Mouse (Mus musculus): Measurements from ENCODE around the gene Mtcl1. TPM values are rescaled to one million over a fixed set of nuclear protein-coding genes. Genes with fewer than 3 reads are reported as not detected.

Mtcl1 gene
- total RNA-seq, 2 experiments from 2014 or later: 103 to 122 TPM

DNA sequence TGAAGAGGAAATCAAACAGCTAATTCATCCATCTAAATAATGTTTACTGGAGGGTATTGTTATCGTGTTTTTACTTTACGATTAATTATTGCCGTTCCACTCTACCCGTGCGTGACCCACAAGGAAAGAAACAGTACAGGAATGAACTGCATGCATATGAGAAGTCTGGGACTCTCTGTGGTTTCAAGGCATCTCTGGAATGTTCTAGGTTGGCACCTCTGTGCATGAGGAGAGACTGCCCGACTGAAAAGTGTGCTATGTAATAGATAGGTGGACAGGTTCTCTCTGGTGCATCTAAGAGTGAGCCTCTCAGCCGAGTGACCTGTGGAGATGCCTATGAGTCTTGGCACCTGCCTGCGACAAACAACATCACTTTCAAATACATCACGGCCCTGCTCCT lies 78.7 kb downstream of the Mtcl1 start:
- intact Hi-C loops (cut with DNase I): no loop called here
- no peak for TF ChIP-seq CTCF (IDR thresholded peaks at IDR 0.05)
- no peak overlapping the region for H3K27ac ChIP-seq
- DNase-seq (ENCODE audit: extremely low spot score in 1 of 2, low spot score in 2 of 2): no peak
- H3K4me3 ChIP-seq: no peak overlapping the region

DNA sequence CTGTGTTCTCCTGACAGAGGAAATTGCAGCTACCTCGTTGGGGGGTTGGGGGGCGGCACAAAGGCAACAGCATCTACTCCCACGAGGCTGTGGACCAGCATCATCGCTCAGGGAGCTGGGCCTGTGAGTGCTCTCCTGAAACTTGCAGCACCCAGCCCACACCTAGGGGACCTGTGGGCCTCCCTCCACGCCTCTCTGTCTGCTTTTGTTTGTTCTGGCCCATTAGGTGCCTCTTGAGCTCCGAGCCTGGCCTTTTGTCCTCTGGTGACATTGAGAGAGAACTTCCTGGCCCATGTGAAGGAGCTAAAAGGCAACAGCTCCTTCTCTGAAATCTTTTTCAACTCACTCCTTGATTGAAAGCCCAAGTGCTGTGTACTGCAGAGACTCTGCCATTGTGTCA lies 79.8 kb downstream of the Mtcl1 start:
- no peak overlapping the region; the same call in 1 of the 2 replicates for H3K27ac ChIP-seq
- no peak for DNase-seq (ENCODE audit: extremely low spot score in 1 of 2, low spot score in 2 of 2)
- no peak for TF ChIP-seq CTCF (IDR thresholded peaks at IDR 0.05)
- intact Hi-C loops (cut with DNase I): no loop called here
- H3K4me3 ChIP-seq: no peak overlapping the region

DNA sequence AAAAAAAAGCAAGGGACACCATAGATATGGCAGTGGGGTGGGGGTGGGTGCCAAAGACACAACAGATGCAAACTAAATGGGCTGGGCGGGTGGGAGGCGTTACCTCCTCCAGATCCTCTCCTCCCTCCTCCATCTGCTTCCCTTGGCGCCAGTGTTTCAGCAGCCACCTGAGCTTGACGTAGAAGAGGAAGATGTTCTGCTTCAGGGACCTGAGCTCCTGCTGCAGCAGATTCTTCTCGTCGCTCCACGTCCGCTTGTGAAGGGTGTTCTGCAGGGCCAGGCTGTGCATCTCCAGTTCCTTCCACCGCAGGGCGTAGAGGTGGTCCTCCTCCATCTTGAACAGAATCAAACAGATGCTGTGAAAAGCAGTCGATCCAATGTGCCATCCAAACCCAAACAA lies 81.4 kb downstream of the Mtcl1 start:
- Histone ChIP-seq H3K4me3 (no peak overlapping the region), H3K27ac (peak overlapping the region; percentile 78)
- intact Hi-C loops (cut with DNase I): no loop called here
- DNase-seq (ENCODE audit: extremely low spot score in 1 of 2, low spot score in 2 of 2): peak in 1 of 2 experiments; percentile 47
- TF ChIP-seq CTCF (IDR thresholded peaks at IDR 0.05): no peak

DNA sequence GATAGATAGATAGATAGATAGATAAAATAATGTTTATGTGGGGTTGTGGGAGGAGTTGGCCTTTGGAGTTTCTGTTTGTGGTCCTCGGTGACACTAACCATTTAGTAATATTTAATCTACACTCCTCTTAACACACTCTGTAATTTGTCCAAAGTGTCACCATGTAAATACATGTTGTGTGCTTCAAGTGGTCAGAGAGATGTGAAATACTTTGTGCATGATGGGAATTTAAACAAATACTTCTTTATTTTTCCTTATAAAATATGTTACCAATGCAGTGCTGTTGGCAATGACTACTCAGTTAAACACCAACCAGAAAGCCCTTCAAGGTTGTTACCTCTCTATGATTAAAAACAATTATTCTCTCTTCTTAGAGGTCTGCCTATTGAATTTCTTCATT lies 83.9 kb downstream of the Mtcl1 start:
- no peak for DNase-seq (ENCODE audit: extremely low spot score in 1 of 2, low spot score in 2 of 2)
- Histone ChIP-seq H3K4me3 (no peak overlapping the region), H3K27ac (no peak overlapping the region; the same call in none of the 2 replicates)
- no peak for TF ChIP-seq CTCF (IDR thresholded peaks at IDR 0.05)
- intact Hi-C loops (cut with DNase I): loop anchor here (2.0 kb wide), 1 partner anchor 83 kb away; the partner anchor contains the start of gene Mtcl1

DNA sequence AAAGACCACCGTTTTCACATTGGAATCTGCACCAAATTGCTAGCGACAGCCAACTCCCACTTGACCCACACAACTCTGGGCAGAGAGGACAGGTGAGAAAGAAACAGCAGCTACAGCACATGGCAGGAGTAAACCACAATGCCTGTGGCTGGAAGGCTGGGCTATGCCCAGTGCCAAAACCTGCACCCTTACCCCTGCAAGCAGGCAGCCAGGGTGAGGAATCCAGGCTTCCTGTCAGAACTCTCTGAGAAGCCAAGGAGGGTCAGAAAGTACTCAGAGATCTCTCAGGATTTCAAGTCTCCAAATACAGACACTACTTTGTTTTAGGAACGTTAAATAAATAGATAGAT lies 84.3 kb downstream of the Mtcl1 start:
- H3K27ac ChIP-seq: peak overlapping the region; percentile 69; the same call in 1 of the 2 replicates
- no peak overlapping the region for H3K4me3 ChIP-seq
- TF ChIP-seq CTCF (IDR thresholded peaks at IDR 0.05): no peak
- DNase-seq (ENCODE audit: extremely low spot score in 1 of 2, low spot score in 2 of 2): no peak
- intact Hi-C loops (cut with DNase I): no loop called here

DNA sequence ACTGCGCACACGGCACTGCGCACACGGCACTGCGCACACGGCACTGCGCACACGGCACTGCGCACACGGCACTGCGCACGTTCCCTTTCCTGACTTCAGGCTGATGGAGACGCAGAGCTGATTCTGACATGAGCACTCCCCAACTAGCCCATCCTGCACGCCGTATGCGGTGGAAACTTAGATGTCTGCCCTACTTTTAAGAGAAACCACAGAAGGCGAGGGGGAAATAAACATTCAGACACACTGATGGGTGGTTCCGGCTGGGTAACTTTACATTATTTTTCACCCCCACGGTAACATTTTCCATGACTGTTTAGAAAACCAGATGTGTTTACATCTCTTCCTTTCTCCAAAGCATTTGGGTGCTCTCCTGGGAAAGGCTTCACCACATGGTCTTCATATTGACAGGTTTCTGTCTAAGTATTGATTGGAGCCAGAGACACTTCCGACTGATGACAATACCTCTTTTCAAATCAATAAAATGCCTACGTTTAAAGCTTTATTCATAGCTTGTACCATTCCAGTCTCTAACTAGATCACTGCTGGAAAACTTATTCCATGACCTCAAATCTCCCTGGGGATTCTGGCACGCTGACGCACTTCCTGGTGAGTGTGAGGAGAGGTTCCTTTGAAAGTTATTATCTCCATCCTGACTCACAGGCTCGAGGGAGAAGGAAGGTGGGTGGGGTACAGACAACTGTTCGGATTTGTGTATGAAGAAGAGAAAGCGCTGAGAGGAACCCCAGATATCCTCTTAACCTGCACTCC lies 84.8 kb downstream of the Mtcl1 start:
- H3K27ac ChIP-seq: peak overlapping the region; percentile 69; the same call in 1 of the 2 replicates
- intact Hi-C loops (cut with DNase I): no loop called here
- no peak overlapping the region for H3K4me3 ChIP-seq
- no peak for DNase-seq (ENCODE audit: extremely low spot score in 1 of 2, low spot score in 2 of 2)
- no peak for TF ChIP-seq CTCF (IDR thresholded peaks at IDR 0.05)

DNA sequence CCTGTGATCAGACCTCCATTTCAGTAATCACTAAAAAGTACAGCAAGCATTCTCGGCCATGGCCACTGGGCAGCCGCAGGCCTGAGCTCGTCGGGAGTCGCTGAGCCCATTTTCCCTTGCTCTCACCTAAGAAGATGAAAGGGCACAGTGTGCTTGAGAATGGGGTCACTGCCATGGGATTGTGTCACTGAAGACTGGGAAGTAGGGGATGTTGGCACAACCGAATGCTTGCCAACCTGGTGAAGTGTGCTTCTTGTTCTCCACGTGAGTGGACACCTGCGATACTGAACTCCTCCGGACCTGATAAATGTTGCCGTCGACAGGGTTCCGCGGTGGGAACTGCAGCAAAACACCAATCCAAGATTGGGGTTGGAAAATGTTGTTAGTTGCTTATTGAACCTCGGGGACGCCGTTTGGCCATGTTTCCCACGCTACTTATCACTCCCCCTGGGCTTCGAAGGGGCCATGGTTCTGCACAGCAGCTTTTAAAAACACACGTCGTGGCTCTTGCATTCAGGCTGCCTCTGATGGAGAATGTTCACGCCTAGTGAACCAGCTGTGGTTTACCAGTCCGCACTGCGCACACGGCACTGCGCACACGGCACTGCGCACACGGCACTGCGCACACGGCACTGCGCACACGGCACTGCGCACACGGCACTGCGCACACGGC lies 85.6 kb downstream of the Mtcl1 start:
- Histone ChIP-seq H3K4me3 (no peak overlapping the region), H3K27ac (peak overlapping the region; percentile 47; the same call in 1 of the 2 replicates)
- TF ChIP-seq CTCF (IDR thresholded peaks at IDR 0.05): no peak
- DNase-seq (ENCODE audit: extremely low spot score in 1 of 2, low spot score in 2 of 2): no peak
- intact Hi-C loops (cut with DNase I): no loop called here

DNA sequence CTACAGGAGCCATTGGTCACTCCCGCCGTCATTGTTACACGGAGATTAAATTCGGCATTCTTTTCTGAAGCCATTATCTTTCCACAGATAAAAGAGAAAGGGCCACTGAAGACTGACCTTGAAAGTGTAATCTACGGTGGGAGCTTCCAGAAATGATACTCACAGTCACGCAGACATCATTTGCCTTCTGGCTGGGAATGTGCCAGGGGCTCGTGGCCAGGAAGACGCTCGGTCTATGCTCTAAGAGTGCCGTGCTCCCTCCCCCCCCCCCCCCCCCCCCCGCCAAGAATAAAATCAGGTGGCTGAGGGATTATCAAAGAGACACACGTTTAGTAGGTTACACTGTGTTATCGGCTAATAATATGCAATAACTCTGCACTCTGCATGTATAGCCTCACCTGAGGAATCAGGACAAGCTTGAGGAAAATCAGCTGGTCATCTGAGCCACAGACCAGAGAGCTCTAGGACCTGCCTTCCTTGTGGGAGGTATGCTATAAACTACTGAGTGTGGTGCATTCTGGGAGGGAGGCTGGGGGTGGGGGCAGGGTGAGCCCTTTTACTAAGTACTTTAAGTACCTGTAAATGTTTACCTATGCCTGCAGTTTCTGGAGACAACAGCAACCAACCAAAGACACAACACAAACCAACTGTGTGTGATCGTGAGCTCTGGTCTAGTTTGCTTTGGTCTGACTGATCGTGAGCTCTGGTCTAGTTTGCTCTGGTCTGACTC lies 87.1 kb downstream of the Mtcl1 start:
- H3K27ac ChIP-seq: no peak overlapping the region
- intact Hi-C loops (cut with DNase I): no loop called here
- H3K4me3 ChIP-seq: no peak overlapping the region
- no peak for DNase-seq (ENCODE audit: extremely low spot score in 1 of 2, low spot score in 2 of 2)
- TF ChIP-seq CTCF (IDR thresholded peaks at IDR 0.05): no peak

DNA sequence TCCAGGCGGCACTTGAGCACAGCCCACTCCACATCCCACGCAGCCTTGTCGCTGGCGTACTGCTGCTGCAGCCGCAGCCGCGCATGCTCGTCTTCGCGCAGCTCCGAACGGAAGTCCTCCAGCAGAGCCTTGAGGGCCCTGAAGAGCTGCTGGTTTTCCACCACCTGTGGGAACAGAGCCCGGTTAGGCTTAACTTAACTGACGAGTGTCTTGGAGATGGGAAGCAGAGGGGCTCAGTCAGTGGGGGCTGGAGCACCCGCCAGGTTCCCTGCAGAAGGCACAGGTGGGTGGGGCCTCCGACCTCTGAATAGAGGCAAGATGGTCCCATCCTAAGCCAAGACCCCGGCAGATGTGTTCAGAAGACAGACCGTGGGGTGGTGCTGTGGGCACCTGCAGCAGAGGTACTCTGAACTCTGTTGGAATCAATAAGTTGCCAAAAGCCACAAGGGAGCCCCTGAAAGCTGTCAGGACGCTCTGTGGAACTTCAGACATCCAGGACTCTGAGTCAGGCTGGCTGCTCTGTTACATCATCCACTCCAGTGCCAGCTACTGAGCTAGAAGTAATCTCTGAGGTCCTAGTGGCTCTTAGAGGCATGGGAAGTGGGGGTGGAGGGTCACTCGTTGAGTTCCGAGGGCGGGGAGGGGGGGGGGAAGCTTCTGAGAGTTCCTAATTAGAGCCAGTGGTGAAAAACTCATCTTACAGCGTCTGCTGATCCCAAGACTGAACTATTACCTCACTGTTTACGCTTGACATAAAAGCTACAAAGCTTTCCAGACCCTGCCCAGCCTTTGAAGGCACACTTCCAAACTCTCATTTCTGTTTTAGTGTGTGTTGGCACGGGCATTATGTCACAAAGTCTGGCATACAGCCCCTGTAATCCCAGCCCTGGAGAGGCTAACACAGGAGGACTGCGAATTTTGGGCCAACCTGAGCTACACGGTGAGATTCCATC lies 91.2 kb downstream of the Mtcl1 start:
- intact Hi-C loops (cut with DNase I): no loop called here
- H3K27ac ChIP-seq: peak overlapping the region; percentile 63

DNA sequence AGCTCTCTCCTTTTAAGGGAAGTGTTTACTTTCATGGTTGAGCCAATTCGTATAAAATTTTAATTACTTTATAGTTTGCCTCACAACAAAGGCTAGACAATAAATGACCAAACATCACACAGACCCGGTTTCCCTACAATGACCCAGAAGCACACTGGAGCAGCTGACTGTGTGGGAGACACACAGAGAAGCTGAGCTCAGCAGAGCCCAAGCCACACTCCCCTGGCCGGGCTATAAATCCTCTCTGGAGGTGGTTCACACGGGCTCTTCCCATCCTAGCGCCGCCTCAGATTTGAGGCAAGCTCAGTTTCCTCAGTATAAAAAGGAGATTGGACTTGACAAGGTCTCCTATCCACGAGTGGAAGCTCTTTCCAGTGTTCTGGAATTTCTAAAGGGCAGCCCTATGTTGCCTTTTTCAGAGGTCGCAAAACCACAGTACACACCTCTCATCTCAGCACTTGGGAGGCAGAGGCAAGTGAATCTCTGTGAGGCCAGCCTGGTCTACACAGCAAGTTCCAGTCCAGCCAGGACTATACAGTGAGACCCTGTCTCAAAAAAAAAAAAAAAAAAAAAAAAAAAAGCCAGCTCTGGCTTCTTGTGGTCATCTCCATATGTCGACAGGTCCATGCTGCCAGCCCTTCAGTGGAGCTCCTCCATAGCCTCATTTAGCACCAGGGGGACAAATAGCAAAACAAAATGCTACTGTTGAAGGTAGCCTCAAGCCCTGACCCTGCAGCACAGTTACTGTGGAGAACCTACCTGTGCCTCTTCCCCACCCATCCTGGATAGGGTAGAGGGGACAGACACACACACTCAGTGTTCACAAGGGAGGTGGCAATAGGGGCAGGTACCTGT lies 92.2 kb downstream of the Mtcl1 start:
- H3K4me3 ChIP-seq: no peak overlapping the region
- H3K27ac ChIP-seq: peak overlapping the region; percentile 63
- no peak for DNase-seq (ENCODE audit: extremely low spot score in 1 of 2, low spot score in 2 of 2)
- intact Hi-C loops (cut with DNase I): no loop called here
- TF ChIP-seq CTCF (IDR thresholded peaks at IDR 0.05): no peak

More for the DNA sequence above, 91.2 kb downstream of the Mtcl1 start:
- DNase-seq (ENCODE audit: extremely low spot score in 1 of 2, low spot score in 2 of 2): peak in 1 of 2 experiments; percentile 36
- no peak overlapping the region for H3K4me3 ChIP-seq
- no peak for TF ChIP-seq CTCF (IDR thresholded peaks at IDR 0.05)

Data from left cerebral cortex, adult 2 months (tissue).